In the genomic region with DNA sequence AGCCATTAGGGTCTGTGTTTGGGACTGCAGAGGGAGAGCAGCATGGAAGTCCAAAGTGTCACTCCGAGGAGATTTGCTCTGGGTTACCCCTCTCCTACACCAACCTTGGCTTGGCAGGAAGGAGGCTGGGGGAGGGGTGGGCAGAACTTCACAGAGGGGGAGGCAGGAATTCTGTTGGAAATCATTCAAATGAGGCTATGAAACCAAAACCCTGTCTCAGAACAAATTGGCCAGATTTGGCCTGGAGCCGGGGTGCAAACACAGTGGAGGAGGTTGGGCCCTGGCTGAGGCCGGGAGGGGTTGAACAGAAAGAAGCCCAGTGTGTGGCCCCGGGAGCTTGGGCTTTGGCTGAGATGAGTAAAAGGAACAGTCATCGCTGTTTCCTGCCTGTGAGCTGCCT, we compare ENCODE assay signal across 8 mouse cellular contexts. TPM values are rescaled to one million over a fixed set of nuclear protein-coding genes. Genes with fewer than 3 reads are reported as not detected.
DNase-seq lines count a peak whose midpoint lies in the region; ATAC-seq lines count a peak whose summit lies in the region.

No protein-coding gene starts in this region.

- no peak overlapping the region for H3K4me3 ChIP-seq in heart, embryonic 10.5 days
- no peak overlapping the region for H3K4me3 ChIP-seq in limb, embryonic 13.5 days
- H3K4me3 ChIP-seq in stomach, embryonic 14.5 days (ENCODE audit: low read depth, low read length): no peak overlapping the region

- peaks cover 53% of the 10 kb centered on the region for H3K4me1 ChIP-seq in heart, embryonic 10.5 days
- peaks cover 66% of the 10 kb centered on the region for H3K4me1 ChIP-seq in limb, embryonic 13.5 days
- H3K4me1 ChIP-seq in stomach, embryonic 14.5 days (ENCODE audit: control insufficient read depth, insufficient read depth, low read length): peaks cover 46% of the 10 kb centered on the region

- peak; percentile 46 for ATAC-seq in limb, embryonic 13.5 days (ENCODE audit: low FRiP score, low read depth)
- ATAC-seq in stomach, embryonic 14.5 days (ENCODE audit: insufficient number of reproducible peaks, insufficient read depth, low FRiP score, low read depth): peak; percentile 38; the same call in 1 of the 2 replicates

- peak overlapping the region; percentile 28 for H3K4me2 ChIP-seq in limb, embryonic 13.5 days (replicated peaks)
- no peak overlapping the region for H3K4me2 ChIP-seq in stomach, embryonic 14.5 days (replicated peaks; ENCODE audit: low read depth, low read length)

- H3K9ac ChIP-seq in limb, embryonic 13.5 days: peak overlapping the region; percentile 31; the same call in 1 of the 2 replicates
- H3K9ac ChIP-seq in stomach, embryonic 14.5 days (replicated peaks; ENCODE audit: low read depth, low read length): no peak overlapping the region

- no peaks in the 10 kb centered on the region for H3K9me3 ChIP-seq in heart, embryonic 10.5 days
- H3K9me3 ChIP-seq in limb, embryonic 13.5 days: no peaks in the 10 kb centered on the region
- H3K9me3 ChIP-seq in stomach, embryonic 14.5 days (ENCODE audit: control insufficient read depth, low read depth, low read length): no peaks in the 10 kb centered on the region

- DNase-seq in heart, embryonic 10.5 days (ENCODE audit: low spot score): no peak
- DNase-seq in heart, adult 9 months (ENCODE audit: low spot score in 2 of 2): no peak
- DNase-seq in urinary bladder, postnatal 4 days (ENCODE audit: low spot score in 2 of 2): peak; percentile 47 to 72
- no peak for DNase-seq in urinary bladder, adult 18-20 months (ENCODE audit: low spot score in 2 of 2)
- no peak for DNase-seq in yolk sac, embryonic 10.5 days (ENCODE audit: low spot score)
- no peak for DNase-seq in adrenal gland, adult 8-10 months

- peaks cover 14% of the 10 kb centered on the region; the same call in 1 of the 2 replicates for H3K27me3 ChIP-seq in heart, embryonic 10.5 days (ENCODE audit: insufficient read depth, poor library complexity, severe bottlenecking)
- H3K27me3 ChIP-seq in limb, embryonic 13.5 days: no peaks in the 10 kb centered on the region
- H3K27me3 ChIP-seq in stomach, embryonic 14.5 days (ENCODE audit: control insufficient read depth, insufficient read depth, low read length): no peaks in the 10 kb centered on the region

- H3K36me3 ChIP-seq in heart, embryonic 10.5 days: no peaks in the 10 kb centered on the region
- H3K36me3 ChIP-seq in limb, embryonic 13.5 days: no peaks in the 10 kb centered on the region
- no peaks in the 10 kb centered on the region for H3K36me3 ChIP-seq in stomach, embryonic 14.5 days (ENCODE audit: control insufficient read depth, insufficient read depth, low read length)

- peak overlapping the region; percentile 65 for H3K27ac ChIP-seq in heart, embryonic 10.5 days
- peak overlapping the region; percentile 82 for H3K27ac ChIP-seq in limb, embryonic 13.5 days
- peak overlapping the region; percentile 29; the same call in 1 of the 2 replicates for H3K27ac ChIP-seq in stomach, embryonic 14.5 days (ENCODE audit: low read length)

- WGBS in heart, embryonic 10.5 days: 14% methylated on average over 5 of the region's 5 CpGs
- 6% methylated on average over 5 of the region's 5 CpGs for WGBS in limb, embryonic 13.5 days
- 16% methylated on average over 5 of the region's 5 CpGs for WGBS in stomach, embryonic 14.5 days

RNA-seq across cellular contexts. Expression of a gene that starts 34.2 kb away (rescaled TPM):
- 24.5 and 25.3 TPM in 2 replicates for polyA plus RNA-seq in heart, embryonic 10.5 days (2016; fragmentation: Nextera tagmentation; extraction: Ambion mirVana)
- 47.9 and 48.7 TPM in 2 replicates for polyA plus RNA-seq in limb, embryonic 13.5 days (2015; fragmentation: Nextera tagmentation; extraction: Ambion mirVana)
- polyA plus RNA-seq in stomach, embryonic 14.5 days (2014; fragmentation: Nextera tagmentation; extraction: Ambion mirVana): 24.3 and 27.6 TPM in 2 replicates
- 1 to 10 TPM; 1.3 to 2.3 (median 1.7) TPM for total RNA-seq in adrenal gland, adult 8-10 months (2022)

Comparison
In these comparisons a context has a peak if more than half of its experiments do, and no peak if none do; other contexts are left out.
1. DNase-seq: peak in urinary bladder, postnatal 4 days (2 of 2); none in heart, embryonic 10.5 days (single experiment), heart, adult 9 months (0 of 2), urinary bladder, adult 18-20 months (0 of 2), yolk sac, embryonic 10.5 days (single experiment) and adrenal gland, adult 8-10 months (single experiment).
2. H3K27ac ChIP-seq: peak in every context shown above with its lines; median percentile 82 in limb, embryonic 13.5 days; 65 in heart, embryonic 10.5 days; 29 in stomach, embryonic 14.5 days.